Mouse (Mus musculus) liver, embryonic 14.5 days (tissue): Measurements from ENCODE around the gene Zfp866. TPM values are rescaled to one million over a fixed set of nuclear protein-coding genes. Genes with fewer than 3 reads are reported as not detected.
A peak's percentile ranks its signal among the peaks of the same experiment; 100 is the strongest.

Experiments
- ATAC-seq: fragments of 200-750 bp; cut with Nextera tagmentation; 2 replicates; pipeline ENCODE4 v1.8.0; 2017; ENCODE audit warnings: moderate number of reproducible peaks, mild to moderate bottlenecking, moderate library complexity; ENCODE audit not compliant: insufficient read depth
- DNase-seq, 3 experiments: peaks; one replicate each; pipeline ENCODE4 v3.0.0-alpha.2; 2012 to 2013; ENCODE audit warnings: low read depth in 3 of 3, low spot score in 3 of 3
- H3K27ac ChIP-seq: fragments of 300-500 bp; sonication (generic); 2 replicates; pipeline ENCODE4 v1.5.1; 2014; ENCODE audit warnings: moderate library complexity, mild to moderate bottlenecking, control low read depth, inconsistent platforms
- H3K27me3 ChIP-seq: fragments of 300-500 bp; sonication (generic); 2 replicates; pipeline ENCODE4 v1.6.1; 2014; ENCODE audit warnings: mild to moderate bottlenecking, low read length, moderate library complexity; ENCODE audit not compliant: control insufficient read depth, insufficient read depth
- H3K36me3 ChIP-seq: fragments of 300-500 bp; sonication (generic); replicated peaks from 2 replicates; pipeline ENCODE4 v1.6.1; 2014; ENCODE audit warnings: low read depth; ENCODE audit not compliant: control insufficient read depth, insufficient read depth
- H3K4me1 ChIP-seq, 2 experiments: fragments of 200-500 bp in 1 of 2; fragments of 300-500 bp in 1 of 2; sonication (generic) in 1 of 2; replicated peaks; 2 replicates each; pipeline ENCODE4 v1.6.1; 2012 to 2014; ENCODE audit warnings: antibody characterized with exemption in 1 of 2, inconsistent platforms in 1 of 2, low read length in 1 of 2; ENCODE audit not compliant: control insufficient read depth in 2 of 2, insufficient read depth in 2 of 2
- H3K4me2 ChIP-seq: fragments of 300-500 bp; sonication (generic); 2 replicates; pipeline ENCODE4 v1.6.1; 2014; ENCODE audit warnings: low read depth, mild to moderate bottlenecking, control low read depth, moderate library complexity
- H3K4me3 ChIP-seq, 2 experiments: fragments of 200-500 bp in 1 of 2; fragments of 300-500 bp in 1 of 2; sonication (generic) in 1 of 2; 2 replicates each; pipeline ENCODE4 v1.5.1; 2012 to 2014; ENCODE audit warnings: low read depth in 2 of 2, low read length in 2 of 2, mild to moderate bottlenecking in 2 of 2, control low read depth in 1 of 2, inconsistent platforms in 1 of 2, moderate library complexity in 1 of 2; ENCODE audit not compliant: insufficient read depth in 1 of 2
- H3K9ac ChIP-seq: fragments of 300-500 bp; sonication (generic); replicated peaks from 2 replicates; pipeline ENCODE4 v1.6.1; 2014; ENCODE audit warnings: mild to moderate bottlenecking, control low read depth, moderate library complexity
- H3K9me3 ChIP-seq: fragments of 300-500 bp; sonication (generic); 2 replicates; pipeline ENCODE4 v1.6.1; 2016; ENCODE audit warnings: low read length, mixed read lengths; ENCODE audit not compliant: control insufficient read depth
- CTCF ChIP-seq: IDR thresholded peaks from 2 replicates; pipeline ENCODE4 v1.5.1; 2016; ENCODE audit warnings: antibody characterized with exemption, low read depth, control low read depth
- EP300 ChIP-seq: IDR thresholded peaks from 2 replicates; pipeline ENCODE4 v1.6.1; 2016; ENCODE audit warnings: antibody characterized with exemption, low read depth
- WGBS: fragments of 180-500 bp; shearing (Covaris S2); extraction: QIAGEN DNeasy Blood & Tissue Kit; methylation state at CpG from one replicate; pipeline ENCODE4 v1.1.7; 2014; ENCODE audit not compliant: insufficient replicate concordance; 5-methylcytosine and 5-hydroxymethylcytosine counted together
- polyA plus RNA-seq, 2 experiments: library from polyadenylated mRNA; depleted of rRNA in 1 of 2; stranded (reverse) in 1 of 2; unstranded in 1 of 2; fragments of >200 nt; fragmentation: Nextera tagmentation in 1 of 2; extraction: Ambion mirVana in 1 of 2; gene quantifications; 2 replicates each; pipeline versions ENCODE4 v1.2.1 to v1.2.3; 2012 to 2014

The Zfp866 gene
- polyA plus RNA-seq, 2 experiments = 5.8 to 6.0 TPM

DNA sequence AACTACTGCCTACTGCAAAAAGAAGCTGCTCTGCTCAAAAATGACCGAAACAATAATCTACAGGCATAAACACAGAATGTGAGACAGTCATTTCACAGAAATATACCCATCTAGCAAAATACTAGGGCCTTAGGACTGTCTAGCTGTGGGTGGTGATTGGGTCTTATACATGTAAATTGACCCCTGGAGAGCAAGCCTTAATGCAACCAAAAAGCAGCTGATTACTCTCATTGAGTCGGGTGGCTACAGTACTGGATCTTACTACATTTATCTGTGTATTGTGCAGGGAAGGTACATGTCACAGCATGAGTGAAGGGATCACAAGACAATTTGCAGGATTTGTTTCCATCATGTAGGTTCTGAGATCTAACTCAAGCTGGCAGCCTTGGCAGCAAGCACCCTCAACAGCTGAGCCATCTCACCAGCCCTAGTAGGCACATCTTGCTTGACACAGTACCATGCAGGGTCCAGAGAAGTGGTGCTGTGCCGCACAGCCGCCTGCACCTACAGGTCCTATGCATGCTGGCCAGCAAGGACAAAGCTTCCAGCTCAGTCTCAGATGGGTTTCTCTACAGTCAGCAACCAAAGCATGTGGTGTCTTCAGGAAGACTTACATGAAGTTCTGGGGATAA lies 29.0 kb downstream of the Zfp866 start:
- Histone ChIP-seq H3K36me3 (peaks cover 37% of the 10 kb centered on the region), H3K27ac (no peak overlapping the region), H3K9ac (no peak overlapping the region), H3K4me1 (no peaks in the 10 kb centered on the region), H3K4me2 (no peak overlapping the region), H3K9me3 (no peaks in the 10 kb centered on the region), H3K27me3 (no peaks in the 10 kb centered on the region), H3K4me3 (no peak overlapping the region)
- TF ChIP-seq EP300 (no peak), CTCF (no peak)
- ATAC-seq (no peak), DNase-seq (no peak)
- 81% methylated on average over 4 of the region's 4 CpGs for WGBS

DNA sequence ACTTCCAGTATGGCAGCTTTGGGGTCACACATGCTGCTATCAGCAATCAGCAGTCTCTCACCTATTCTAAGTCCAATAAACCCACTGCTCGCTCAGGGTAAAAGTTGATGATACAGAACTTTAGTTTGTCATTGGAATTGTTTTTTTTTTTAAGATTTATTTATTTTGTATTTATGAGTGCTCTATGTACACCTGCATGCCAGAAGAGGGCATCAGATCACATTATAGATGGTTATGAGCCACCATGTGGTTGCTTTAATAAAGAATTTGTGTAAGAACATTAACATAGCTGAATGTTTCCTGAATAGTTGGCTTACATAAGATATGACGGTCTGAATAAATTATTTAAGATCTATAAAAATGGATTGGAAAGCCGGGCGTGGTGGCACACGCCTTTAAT lies 32.7 kb downstream of the Zfp866 start:
- ATAC-seq (no peak), DNase-seq (no peak)
- H3K27me3 ChIP-seq = no peaks in the 10 kb centered on the region
- no peaks in the 10 kb centered on the region for H3K9me3 ChIP-seq
- no peak for TF ChIP-seq EP300
- no peak for TF ChIP-seq CTCF
- no peak overlapping the region for H3K27ac ChIP-seq
- peaks cover 0 to 6% of the 10 kb centered on the region in 2 experiments; a peak in 1 of 4 replicates for H3K4me1 ChIP-seq
- H3K9ac ChIP-seq = no peak overlapping the region
- H3K36me3 ChIP-seq = peaks cover 13% of the 10 kb centered on the region; the same call in 1 of the 2 replicates
- H3K4me3 ChIP-seq = no peak overlapping the region
- H3K4me2 ChIP-seq = no peak overlapping the region
- 80% methylated on average over 5 of the region's 5 CpGs for WGBS

DNA sequence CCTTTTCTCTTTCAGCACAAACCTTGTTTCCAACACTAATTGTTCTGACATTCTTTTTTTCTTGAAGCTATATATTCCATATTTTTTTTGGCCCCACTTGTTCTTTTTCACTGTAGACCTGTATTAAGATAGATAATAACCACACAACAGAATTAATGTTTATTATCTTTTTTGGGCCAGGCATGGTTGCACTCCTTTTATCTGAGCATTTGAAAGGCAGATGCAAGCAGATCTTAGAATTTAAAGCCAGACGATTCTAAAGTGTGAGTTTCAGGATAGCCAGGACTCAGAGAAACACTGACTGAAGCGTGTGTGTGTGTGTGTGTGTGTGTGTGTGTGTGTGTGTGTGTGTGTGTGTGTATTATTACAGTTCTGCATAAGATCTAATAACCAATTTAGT lies 38.5 kb downstream of the Zfp866 start:
- Histone ChIP-seq H3K9me3 (no peaks in the 10 kb centered on the region), H3K4me2 (peak overlapping the region; percentile 31), H3K4me3 (no peak overlapping the region), H3K4me1 (peaks cover 28 to 38% of the 10 kb centered on the region in 2 experiments), H3K36me3 (peaks cover 4% of the 10 kb centered on the region; the same call in 1 of the 2 replicates), H3K27ac (peak overlapping the region; percentile 47), H3K9ac (no peak overlapping the region), H3K27me3 (no peaks in the 10 kb centered on the region)
- ATAC-seq (no peak), DNase-seq (peak in 1 of 3 experiments; percentile 27)
- TF ChIP-seq EP300 = peak; percentile 59; the same call in 1 of the 2 replicates
- no peak for TF ChIP-seq CTCF
- WGBS = 10% methylated on average over 2 of the region's 2 CpGs

DNA sequence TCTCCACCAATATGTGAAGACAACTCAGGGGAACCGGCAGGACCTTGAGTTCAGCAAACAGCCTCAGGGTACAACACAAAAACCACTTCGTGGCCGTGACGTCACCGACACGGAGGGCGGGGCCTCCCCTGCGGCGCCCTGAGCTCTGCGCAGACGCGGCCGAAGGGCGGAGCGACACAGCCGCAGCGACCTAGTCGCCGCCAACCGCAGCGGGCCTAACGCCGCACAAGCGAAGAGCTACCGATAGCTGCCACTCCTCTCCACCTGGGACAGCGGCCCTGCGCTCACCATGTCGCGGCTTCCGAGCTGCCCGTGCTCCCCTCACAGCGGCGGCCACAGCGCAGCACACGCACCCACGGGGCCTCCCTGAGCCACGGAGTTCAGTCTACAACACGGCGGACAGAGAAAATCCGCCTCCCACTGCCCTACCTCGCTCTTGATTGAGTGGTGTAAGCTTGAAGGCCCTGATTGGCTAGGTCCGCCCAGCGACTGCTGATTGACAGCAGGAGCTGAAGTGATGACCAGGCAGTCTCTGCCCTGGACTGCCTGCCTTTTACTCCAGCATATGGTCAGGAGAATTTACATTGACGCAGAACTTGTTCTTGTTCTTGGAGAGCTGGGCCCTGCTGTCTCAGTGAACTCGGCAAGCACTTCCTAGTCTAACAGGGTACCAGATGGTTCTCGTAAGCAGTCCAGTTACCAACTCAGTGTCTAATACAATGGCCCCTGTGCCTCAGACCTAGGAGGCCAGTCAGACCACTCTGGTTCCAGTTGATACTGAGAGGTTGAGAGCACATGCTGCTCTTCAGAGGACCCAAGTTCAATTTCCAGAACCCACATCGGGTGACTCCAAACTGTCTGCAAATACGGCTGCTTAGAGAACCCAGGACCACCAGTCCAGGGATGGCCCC lies 41.2 kb downstream of the Zfp866 start, which contains the start of gene Zfp963:
TSS of gene Zfp963 (minus strand) at position 427 of the 911 bp plus-strand sequence.
- peak within 1 kb of the TSS; percentile 77 for H3K4me2 ChIP-seq
- 4% methylated on average over 48 of the region's 48 CpGs for WGBS
- H3K36me3 ChIP-seq = no peaks in the 10 kb centered on the region
- ATAC-seq = peak; percentile 98
- no peaks in the 10 kb centered on the region for H3K9me3 ChIP-seq
- H3K4me1 ChIP-seq = peaks cover 28 to 38% of the 10 kb centered on the region in 2 experiments
- peak; percentile 89 to 91 (median 91) for DNase-seq
- TF ChIP-seq EP300 (no peak), CTCF (peak; percentile 17; the same call in 1 of the 2 replicates)
- H3K9ac ChIP-seq = peak within 1 kb of the TSS; percentile 77
- peak within 1 kb of the TSS; percentile 92 for H3K27ac ChIP-seq
- H3K27me3 ChIP-seq = no peaks in the 10 kb centered on the region
- peak within 1 kb of the TSS; percentile 70 to 79 for H3K4me3 ChIP-seq

DNA sequence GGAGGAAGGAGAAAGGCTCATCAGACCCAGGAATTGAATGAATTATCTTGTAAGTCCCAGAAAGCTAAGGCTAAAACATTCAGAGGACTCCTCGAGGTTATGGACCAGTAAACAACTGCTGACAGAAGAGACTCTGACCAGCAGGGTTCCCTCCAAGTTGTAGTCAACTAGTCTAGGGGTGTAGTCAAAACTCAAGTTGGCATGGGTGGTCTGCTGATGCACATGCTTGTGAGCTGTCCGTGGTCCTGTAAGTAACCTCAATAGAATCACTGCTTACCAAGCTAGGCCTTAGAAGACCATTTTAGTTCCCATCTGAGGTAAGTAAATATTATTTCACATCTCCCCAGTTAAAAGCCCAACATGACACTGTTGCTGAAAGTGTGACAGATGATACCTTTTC lies 49.7 kb downstream of the Zfp866 start:
- no peaks in the 10 kb centered on the region for H3K27me3 ChIP-seq
- no peaks in the 10 kb centered on the region for H3K4me1 ChIP-seq
- no peaks in the 10 kb centered on the region for H3K9me3 ChIP-seq
- ATAC-seq = no peak
- H3K4me3 ChIP-seq = no peak overlapping the region
- H3K27ac ChIP-seq = no peak overlapping the region
- H3K4me2 ChIP-seq = no peak overlapping the region
- TF ChIP-seq CTCF (no peak), EP300 (no peak)
- H3K36me3 ChIP-seq = 0 out of 2 replicates have a peak, but pooled peaks cover 2% of the 10 kb centered on the region
- no peak overlapping the region for H3K9ac ChIP-seq
- DNase-seq = no peak
- WGBS = 54% methylated on average over 2 of the region's 2 CpGs
